Mouse (Mus musculus) left cerebral cortex, adult 8-10 months (tissue): Measurements from ENCODE around the gene Rab12. TPM values are rescaled to one million over a fixed set of nuclear protein-coding genes. Genes with fewer than 3 reads are reported as not detected.
A peak's percentile ranks its signal among the peaks of the same experiment; 100 is the strongest.
"Not testable (repeated sequence)": the region's sequence is repeated elsewhere in the genome, so short reads cannot be mapped to it uniquely, and the experiment has no call there.

Experiments used
- DNase-seq, 2 experiments: peaks; one replicate each; pipeline ENCODE4 v3.0.0; 2022; ENCODE audit warnings: low spot score in 2 of 2
- total RNA-seq, 4 experiments: library from RNA; stranded (reverse); gene quantifications; 2 replicates each; pipeline ENCODE4 v1.2.4; 2022

Gene Rab12
- total RNA-seq, result 100 to 1,000 TPM; 110 to 126 (median 118) TPM

DNA sequence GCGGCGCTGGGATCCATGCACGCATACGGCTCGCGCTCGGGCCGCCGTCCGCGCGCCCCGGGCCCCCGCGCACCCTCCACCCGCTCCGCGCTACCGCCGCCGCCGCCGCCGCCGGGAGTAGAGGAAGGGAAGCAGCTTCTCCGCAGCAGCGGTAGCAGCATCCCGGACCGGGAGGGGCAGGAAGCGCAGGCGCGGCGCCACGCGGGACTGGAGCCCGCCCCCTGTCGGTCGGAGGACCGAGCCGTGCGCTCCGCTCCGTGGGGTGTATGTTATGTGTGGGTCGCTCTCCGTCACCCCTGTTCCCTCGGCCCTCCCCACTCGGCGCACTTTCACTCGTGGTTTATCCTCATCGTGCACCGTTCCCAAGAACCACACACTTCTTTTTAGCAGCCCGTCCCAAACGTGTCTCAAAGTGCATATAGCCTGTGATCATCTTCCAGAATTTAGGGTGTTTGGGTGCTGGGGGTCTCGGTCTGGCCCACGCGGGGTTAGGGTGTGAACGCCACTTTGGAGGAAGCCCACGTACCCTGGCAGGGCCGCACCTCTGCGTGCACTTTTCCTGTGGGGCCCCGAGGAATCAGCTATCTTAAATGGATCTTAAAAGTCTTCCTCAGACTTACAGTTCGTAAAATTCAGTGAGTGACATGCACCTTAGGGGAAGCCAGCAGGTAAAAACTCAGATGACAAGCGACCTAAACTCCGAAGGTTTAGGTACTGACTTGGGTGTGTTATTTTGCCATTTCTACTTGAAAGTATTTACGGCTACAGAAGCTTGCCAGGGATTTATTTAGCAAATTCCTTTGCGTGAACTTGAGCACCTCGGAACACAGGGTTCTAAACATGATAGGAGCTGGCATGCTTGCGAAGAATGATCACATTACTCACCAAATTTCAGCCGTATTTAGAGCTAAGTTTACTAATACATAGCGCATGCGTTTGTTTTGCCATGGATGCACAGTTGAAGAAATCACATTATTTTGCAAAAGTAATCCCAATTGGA is at the start of gene Rab12:
Rab12 (minus strand) TSS at position 176 of the 1,000 bp plus-strand sequence.
- peak; percentile 72 for DNase-seq

DNA sequence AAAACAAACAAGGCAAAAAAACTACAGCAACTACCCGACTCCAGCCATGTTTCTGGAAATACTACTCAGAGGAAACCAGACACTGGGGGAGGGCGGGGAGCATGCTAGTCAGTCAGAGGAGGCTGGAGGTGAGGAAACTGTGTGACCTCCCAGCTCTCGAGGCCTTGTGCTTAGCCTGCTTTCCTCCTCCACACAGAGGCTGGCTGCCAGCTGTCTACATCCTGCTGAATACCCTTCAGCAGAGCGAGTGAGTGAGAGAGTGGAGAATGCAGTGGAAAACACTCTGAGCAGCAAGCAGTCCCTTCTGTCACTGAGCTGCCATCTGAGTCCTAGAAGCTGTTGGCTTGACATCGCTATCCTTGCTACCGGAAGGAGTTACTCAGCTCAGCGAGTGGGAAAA is 44.7 kb upstream of the Rab12 start:
- no peak for DNase-seq

DNA sequence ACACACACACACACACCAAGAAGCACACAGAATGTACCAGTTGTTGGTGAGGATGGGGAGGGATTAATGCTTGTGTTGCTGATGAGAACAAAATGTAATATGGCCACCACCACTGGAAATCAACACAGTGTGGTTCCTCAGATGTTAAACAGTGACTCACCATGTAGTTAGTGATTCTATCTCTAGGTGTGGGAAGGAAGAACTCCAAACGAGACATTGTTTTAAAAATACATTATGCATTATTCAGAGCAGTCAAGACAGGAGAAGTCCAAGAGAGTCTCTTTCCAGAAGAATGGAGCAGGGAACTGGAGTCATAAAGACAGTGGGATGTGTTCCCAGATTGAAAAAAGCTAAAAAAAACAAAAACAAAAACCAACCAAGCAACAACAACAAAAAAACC is 44.0 kb upstream of the Rab12 start:
- DNase-seq, result no peak

DNA sequence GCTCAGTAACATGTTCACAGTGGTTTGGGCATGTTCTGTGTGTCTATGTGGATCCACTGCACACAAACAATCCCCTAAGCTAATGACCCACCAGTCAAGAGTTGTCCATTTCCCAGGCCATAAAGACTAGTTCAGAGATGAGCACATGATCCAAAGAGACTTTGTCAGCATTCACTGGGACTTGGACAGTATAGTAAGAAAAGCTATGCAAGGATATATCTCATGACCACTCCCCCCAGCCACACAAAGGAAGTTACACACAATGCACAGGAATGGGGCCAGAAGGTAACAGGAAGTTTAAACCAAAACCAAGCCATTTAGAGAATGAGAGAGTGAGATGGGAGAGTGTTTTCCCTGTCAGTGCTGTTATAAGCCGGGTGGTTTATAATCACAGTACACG is 41.9 kb upstream of the Rab12 start:
- DNase-seq, result no peak

DNA sequence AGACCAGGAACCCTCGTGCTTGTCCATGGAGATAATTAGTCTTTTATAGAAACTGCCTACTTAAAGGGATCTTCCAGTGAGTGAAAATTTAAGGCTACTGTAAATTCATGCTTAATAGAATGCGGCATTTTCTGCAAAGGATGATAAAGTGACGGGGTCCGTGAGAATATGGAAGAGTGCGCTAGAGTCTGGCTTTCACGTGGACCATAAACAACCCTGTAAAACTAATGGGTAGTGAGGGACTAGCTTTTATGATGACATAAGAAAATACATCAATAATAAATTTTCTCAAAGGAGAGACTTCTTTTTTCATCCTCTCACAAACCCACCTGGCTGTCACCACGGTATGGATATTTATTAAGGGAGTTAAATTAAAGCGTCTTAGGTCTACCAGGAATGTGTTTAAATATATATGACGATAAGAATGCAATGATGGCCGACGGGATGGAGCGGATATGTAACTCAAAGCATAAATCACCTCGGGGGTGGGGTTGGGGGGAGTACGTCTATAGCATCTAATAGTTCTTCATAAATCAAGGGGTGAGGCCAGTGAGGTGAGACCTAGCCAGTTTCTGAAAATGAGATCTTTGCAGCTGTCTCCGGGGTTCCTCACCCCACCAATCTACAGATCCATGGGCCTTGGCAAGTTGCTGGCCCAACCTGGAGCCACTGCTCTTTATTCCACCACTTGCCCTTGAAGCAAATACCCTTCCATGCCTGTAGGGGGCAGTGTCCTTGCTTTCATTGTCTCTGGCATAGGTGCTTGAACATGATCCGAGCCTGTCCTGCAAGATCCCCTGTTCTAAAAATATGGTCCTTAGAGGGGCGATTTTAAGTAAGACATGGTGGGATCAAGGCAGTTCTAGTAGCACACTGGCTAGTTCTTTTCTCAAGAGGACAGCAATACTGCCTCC is 39.1 kb upstream of the Rab12 start:
- no peak for DNase-seq

DNA sequence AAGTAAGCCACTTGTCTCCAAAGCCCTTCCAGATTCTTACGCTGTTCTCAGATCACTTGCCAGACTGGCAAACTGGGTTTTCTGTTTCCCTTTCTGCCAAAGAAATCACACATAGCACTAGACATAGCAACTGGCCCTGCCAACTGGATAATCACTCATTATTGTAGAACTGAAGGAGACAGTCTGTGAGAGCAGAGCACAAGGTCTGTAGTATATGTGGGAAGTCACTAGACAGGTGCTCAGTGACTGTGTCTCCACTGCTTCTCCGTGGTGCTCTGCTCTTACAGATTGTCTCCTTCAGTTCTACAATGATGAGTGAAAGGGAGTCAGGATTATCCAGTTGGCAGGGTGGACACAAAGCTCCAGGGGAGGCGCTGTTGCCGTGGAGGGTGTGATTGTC is 33.2 kb upstream of the Rab12 start:
- no peak for DNase-seq

DNA sequence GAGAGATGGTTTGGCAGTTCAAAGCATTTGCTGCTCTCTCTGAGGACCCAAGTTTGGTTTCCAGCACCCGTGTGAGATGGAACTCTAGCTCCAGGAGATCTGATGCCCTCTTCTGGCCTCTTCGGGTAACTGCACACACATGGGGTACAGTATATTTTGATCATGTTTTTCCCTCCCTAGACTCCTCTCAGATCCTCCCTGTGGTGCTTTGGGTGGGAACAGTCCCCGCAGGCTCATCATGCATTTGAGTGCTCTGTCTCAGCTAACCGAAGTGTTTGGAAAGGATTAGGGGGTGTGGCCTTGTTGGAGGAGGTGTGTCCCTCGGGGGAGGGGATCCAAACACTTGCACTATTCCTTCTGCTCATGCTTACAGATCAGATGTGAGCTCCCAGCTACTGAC is 31.0 kb upstream of the Rab12 start:
- no peak for DNase-seq

DNA sequence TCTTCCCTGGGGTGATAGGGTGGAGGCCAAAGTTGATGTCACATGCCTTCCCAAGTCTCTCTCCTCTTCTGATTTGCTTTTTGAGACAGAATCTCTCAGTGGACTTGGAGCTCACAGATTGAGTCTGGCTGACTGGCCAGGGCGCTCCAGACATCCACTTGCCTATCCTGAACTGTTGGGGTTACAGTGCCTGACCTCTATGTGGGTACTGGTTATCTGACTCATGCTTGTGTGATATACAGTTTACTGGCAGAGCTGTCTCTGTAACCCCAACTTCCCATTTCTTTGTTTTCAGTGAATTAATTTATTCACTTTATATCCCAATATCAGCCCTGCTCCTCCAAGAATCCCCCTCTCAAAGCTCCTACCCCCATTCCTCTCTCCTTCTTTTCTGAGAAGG is 12.8 kb upstream of the Rab12 start:
- DNase-seq, result no peak

DNA sequence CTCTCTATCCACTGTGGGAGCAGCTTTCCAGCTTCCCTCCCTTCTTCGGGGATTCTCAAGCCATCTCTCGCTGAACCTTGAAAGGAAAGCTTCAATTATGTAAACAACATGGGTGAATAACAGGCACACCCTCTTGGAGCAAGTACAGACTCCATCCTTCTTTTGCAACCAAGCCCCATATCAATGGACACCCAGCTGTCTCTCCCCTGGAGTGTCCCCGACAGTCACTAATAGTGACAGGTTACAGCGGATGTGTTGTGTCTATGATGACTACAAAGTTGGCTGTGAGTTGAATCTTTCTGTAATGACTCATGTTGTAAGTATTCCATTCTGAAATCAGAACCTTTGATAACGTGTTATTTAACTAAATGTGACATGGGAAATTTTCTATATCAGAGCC is 3.9 kb upstream of the Rab12 start:
- no peak for DNase-seq

DNA sequence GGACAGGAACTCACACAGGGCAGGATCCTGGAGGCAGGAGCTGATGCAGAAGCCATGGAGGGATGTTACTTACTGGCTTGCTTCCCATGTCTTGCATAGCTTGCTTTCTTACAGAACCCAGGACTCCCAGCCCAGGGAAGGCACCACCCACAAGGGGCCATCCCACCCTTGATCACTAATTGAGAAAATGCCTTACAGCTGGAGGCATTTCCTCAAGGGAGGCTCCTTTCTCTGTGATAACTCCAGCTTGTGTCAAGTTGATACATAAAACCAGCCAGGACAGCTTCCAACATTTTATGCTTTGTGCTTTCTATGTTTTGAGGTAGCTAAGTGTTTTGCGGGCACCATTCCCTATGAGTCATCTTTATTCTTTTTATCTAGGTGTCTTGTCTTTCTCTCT is 3.1 kb upstream of the Rab12 start:
- DNase-seq, result not testable (repeated sequence)

DNA sequence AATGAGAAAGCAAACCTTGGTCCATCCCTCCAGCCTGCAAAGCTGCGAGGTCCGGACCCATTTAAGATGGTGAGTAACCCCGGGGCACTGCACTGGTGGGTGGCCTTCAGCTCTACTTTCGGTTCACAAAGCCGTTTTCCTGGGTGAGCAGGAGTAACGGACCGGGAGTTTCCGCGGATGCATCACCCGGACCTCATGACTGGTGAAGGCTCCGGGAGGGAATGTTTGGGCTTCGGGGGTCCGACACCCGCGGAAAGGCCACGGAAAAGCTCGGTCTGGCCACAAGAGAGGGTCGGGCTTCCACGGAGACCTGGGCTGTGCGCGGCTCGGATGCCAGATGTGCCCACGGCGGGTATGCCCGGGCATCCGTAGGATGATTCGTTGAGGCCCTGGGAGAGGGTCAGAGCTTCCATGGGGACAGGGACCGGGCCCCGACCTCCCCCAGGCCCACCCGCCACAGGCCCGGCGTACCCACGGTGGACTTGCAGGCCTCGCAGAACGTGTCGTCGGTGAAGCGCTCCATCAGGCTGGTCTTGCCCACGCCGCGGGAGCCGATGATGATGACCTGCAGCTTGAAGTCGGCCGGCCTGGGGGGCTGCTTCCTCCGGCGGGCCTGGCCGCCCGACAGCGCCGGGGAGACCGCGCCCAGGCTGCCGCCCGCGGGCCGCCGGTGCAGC is 514 bp downstream of the Rab12 start:
- no peak for DNase-seq

DNA sequence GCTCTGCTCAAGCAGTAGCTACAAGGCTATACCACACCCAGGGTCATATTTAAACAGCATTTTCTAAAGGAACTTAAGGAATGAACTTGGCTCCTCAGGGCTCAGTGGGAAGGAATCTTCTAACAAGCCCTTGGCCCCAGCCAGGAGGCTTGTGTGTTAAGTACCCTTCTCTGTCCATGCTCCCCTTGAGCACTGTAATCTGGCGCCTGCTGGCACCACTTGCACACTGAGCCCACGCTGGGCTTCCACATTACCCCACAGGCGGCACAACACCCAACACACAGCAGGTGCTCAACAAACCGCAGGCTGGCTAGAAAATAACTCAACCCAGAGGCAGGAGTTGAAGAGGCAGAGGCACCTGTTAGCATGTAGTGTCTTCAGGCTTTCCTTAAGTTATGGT is 2.6 kb downstream of the Rab12 start:
- DNase-seq, result no peak

DNA sequence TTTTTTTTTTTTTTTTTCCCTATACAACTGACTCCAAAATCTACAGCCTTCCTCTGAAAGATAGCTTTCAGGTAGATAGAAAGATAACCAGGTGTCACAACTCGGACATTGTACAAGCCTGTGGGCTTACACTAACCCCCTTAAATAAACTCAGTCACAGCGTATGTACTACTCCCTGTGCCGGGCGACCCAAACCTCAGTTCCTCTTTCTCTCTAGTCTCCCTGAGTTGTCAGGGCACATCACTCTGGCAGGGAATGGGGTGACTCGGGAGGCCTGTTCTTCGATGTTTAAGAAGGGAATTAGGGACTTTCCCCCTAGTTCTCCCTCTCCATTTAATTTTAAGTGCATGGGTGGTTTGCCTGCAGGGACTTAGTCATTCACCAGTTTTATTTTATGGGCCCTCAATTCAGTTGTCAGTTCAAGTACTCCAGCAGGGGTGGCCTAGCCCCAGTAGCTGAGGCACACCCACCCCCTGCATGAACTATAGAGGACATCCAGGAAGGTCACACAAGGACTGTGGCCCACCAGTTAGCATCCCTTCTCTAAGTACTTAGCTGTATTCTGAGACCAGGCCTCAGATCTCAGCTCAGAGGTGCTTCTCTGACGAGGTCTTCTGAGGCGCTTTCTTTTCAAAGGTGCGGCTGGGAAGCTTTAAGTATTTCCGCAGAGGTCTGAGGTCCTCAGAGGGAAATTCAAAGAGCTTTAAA is 5.1 kb downstream of the Rab12 start:
- DNase-seq, result no peak

DNA sequence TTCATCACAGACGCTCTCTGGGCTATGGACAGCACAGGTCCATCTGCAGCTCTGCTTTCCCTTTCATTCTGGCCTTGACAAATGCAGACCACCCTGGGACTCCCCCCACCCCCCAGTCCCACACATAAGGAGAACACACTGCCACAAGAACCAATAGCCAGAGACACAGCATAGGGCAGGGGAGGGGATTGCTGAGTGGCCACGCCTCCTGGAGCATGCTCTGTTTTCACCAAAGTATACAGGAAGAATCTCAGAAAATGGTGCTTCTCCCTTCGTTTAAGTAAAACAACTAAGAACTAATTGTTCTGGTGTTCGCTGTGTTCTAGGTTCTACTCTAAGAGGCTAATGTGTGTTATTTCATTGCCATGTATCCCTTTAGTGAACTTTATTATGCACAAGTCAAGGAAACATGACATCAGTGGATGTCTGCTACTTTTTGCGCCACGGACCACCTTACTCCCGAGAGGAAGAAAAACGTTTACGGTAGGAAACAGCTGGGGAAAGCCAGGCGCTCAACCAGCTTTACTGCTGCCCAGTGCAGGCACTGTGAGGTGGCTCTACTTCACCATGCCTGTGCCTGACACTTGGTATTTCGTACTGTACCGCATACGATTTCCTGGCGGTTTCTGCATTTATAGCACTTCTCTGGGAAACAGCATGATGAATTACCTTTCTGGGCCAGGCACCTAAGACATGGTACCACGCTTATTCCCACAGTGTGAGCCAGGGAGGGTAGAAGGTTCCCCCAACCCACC is 7.2 kb downstream of the Rab12 start:
- no peak for DNase-seq

DNA sequence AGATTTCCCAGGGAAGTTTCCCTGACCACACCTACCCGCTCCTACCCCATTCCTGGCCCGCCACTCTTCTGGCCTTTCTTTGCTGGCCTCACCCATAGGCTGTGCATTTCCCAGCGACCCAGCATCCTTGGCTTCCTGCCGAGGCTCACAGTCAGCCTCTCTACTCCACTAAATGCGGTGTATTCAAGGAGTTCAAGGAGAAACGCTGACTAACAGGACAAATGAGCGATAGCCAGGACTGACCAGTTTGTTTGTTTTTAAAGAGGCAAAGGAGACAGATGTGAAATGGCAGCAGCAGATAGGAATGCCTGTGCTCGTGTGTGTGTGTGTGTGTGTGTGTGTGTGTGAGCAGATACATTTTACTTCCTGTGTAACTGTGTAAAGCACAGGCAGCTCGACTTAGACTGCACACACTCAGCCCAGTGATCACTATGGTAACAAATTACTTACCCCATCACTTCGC is 9.3 kb downstream of the Rab12 start:
- no peak for DNase-seq

DNA sequence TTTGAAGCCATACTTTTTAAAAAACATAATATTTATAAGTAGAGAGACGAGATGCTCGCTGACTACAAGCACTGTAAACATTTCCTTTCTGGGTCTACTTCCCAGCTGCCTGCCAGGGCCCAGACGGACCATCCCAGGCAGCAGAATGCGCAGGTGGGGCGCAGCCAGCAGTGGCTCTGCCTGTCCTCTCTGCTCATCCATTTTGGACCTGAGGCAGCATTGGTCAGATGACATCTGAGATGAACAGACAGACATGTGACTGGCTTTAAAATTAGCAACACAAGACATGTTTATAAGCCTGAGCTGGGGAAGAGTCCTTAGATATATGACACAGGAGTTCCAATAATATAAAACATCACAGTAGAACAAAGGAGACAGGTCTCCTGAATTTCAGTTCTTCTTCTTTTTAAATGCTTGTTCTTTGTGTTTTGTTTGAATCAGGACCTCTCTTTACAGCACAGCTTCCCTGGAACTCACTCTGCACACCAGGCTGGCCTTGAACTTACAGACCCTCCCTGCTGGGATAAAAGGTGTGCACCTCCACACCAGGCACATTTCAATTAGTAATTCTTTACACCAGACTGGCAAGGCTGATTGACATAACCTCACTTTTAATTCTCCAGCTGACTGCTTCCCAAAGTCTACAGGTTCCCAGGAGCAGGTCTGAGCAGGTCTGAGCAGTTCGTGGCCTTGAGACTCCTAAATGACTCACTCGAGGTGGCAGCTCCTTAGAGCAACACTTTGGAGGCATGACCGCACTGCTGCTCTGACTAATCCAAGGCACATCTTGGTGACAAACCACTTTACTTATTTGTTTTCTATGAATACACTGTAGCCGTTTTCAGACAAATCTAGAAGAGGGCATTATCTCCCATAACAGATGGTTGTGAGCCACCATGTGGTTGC is 12.2 kb downstream of the Rab12 start:
- DNase-seq, result no peak

DNA sequence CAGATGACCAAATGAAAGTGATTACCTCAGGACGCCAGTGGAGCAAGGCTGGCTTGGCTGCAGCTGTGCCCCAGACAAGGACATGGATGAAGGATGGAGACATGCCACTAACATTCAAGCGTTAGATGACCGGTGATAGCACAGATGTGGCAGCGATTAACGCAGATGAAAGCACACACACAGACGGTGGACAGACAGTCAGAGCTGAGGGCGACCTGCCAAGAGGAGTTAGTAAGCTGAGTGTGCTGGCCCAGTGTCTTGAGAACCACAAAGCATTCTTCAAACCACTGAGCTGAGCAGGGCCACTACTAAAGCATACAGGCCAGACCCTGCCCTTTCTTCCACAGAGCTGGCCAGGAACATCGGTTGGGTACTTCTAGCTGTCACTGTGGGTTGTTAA is 14.6 kb downstream of the Rab12 start:
- no peak for DNase-seq

DNA sequence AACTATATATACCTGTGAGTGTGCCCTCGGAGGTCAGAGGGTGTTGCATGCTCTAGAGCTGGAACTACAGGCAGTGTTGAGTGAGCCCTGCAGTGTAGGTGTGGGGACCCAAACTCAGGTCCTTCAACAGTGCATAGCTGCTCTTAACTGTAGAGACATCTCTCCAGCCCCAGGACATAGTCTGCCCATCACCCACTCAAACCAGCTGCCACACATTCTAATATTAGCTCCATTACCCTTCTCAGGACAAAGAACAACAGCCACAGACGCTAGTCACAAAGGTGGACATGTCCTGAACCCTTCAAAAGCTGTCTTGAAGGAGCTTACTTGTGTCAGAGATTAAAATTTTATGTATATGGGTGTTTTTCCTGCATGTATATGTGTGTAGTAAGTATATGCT is 15.3 kb downstream of the Rab12 start:
- DNase-seq, result no peak

DNA sequence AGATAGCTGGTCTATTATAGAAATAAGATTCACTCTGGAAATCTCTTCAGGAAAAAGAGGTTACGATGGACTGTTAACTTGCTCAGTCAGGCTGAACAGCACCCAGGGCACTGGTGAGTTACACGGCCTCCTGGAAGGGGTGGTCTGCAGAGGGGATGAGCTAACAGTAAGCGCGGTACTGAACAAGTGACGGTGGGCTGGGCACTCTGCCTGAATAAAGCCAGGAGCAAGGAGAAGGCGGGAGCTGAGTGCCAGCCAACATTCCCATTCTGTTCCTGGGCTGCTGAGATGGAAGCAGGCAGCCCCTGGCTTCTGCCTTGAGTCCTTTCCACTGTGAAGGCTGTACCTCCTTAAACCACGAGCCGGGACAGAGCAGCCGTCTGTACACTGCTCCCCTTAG is 16.1 kb downstream of the Rab12 start:
- DNase-seq, result no peak
